Mouse (Mus musculus) CH12.LX (cell line): ENCODE results near the gene Gm527. TPM values are rescaled to one million over a fixed set of nuclear protein-coding genes. Genes with fewer than 3 reads are reported as not detected.

Experiments
- DNase-seq: peaks from one replicate; pipeline ENCODE4 v3.0.0-alpha.2; 2013; ENCODE audit errors: extremely low read depth
- H3K27ac ChIP-seq: 2 replicates; pipeline ENCODE4 v1.5.1; 2012; ENCODE audit warnings: low read depth, mild to moderate bottlenecking, control low read depth, moderate library complexity; ENCODE audit not compliant: insufficient read depth
- H3K27me3 ChIP-seq: replicated peaks from 2 replicates; pipeline ENCODE3; 2012; ENCODE audit warnings: inconsistent platforms
- H3K36me3 ChIP-seq, 2 experiments: replicated peaks in 1 of 2; 2 replicates each; pipeline versions ENCODE3 to v1.6.1; 2012; ENCODE audit warnings: inconsistent platforms in 1 of 2, low read length in 1 of 2, mild to moderate bottlenecking in 1 of 2, mixed read lengths in 1 of 2, moderate library complexity in 1 of 2; ENCODE audit not compliant: control insufficient read depth in 1 of 2, insufficient read depth in 1 of 2
- H3K4me1 ChIP-seq, 2 experiments: 2 replicates each; pipeline ENCODE4 v1.6.1; 2012; ENCODE audit warnings: inconsistent platforms in 1 of 2, moderate library complexity in 1 of 2; ENCODE audit not compliant: insufficient read depth in 2 of 2, control insufficient read depth in 1 of 2
- H3K4me2 ChIP-seq: 2 replicates; pipeline ENCODE4 v1.6.1; 2012; ENCODE audit warnings: low read depth, mild to moderate bottlenecking, control low read depth; ENCODE audit not compliant: poor library complexity, insufficient read depth, severe bottlenecking
- H3K4me3 ChIP-seq, 3 experiments: fragments of 150-350 bp in 1 of 3; sonication (generic) in 1 of 3; replicated peaks in 1 of 3; 2 replicates each; pipeline versions ENCODE3 to v1.5.1; 2011 to 2012; ENCODE audit warnings: low read depth in 2 of 3, low read length in 2 of 3, mild to moderate bottlenecking in 2 of 3, moderate library complexity in 2 of 3, control low read depth in 1 of 3, improper control_type of control experiment in 1 of 3, inconsistent platforms in 1 of 3, mixed read lengths in 1 of 3; ENCODE audit not compliant: poor library complexity in 1 of 3
- H3K79me2 ChIP-seq: replicated peaks from 2 replicates; pipeline ENCODE4 v1.6.1; 2012; ENCODE audit warnings: mild to moderate bottlenecking, moderate library complexity; ENCODE audit not compliant: control insufficient read depth, poor library complexity, insufficient read depth, severe bottlenecking; ENCODE audit errors: extremely low read depth
- H3K9ac ChIP-seq: 2 replicates; pipeline ENCODE4 v1.6.1; 2012; ENCODE audit warnings: low read depth, mild to moderate bottlenecking, control low read depth, moderate library complexity; ENCODE audit not compliant: insufficient read depth
- H3K9me3 ChIP-seq: replicated peaks from 2 replicates; pipeline ENCODE3; 2012; ENCODE audit warnings: low read length, inconsistent platforms, mixed read lengths
- BHLHE40 ChIP-seq: IDR thresholded peaks from 2 replicates; pipeline ENCODE4 v1.6.1; 2011; ENCODE audit warnings: mild to moderate bottlenecking, low read depth, low read length, improper control_type of control experiment
- CHD2 ChIP-seq: IDR thresholded peaks from 2 replicates; pipeline ENCODE4 v1.6.1; 2011; ENCODE audit warnings: low read length, improper control_type of control experiment
- CTCF ChIP-seq, 2 experiments: IDR thresholded peaks in 1 of 2; conservative IDR thresholded peaks in 1 of 2; 2 replicates each; pipeline ENCODE4 v1.5.1; 2011 to 2012; ENCODE audit warnings: low read depth in 2 of 2, low read length in 2 of 2, improper control_type of control experiment in 1 of 2, inconsistent platforms in 1 of 2, mild to moderate bottlenecking in 1 of 2, moderate library complexity in 1 of 2
- E2F4 ChIP-seq: IDR thresholded peaks from 2 replicates; pipeline ENCODE4 v1.6.1; 2011; ENCODE audit warnings: low read depth, low read length, improper control_type of control experiment; ENCODE audit not compliant: insufficient replicate concordance
- ELF1 ChIP-seq: IDR thresholded peaks from 2 replicates; pipeline ENCODE4 v1.6.1; 2014; ENCODE audit warnings: low read depth, mild to moderate bottlenecking, inconsistent platforms, low read length, improper control_type of control experiment
- EP300 ChIP-seq: IDR thresholded peaks from 2 replicates; pipeline ENCODE4 v1.6.1; 2011; ENCODE audit warnings: low read length, improper control_type of control experiment
- HCFC1 ChIP-seq: IDR thresholded peaks from 2 replicates; pipeline ENCODE4 v1.6.1; 2012; ENCODE audit warnings: low read depth, mild to moderate bottlenecking, inconsistent platforms, low read length, improper control_type of control experiment
- IRF4 ChIP-seq: IDR thresholded peaks from 2 replicates; pipeline ENCODE4 v1.6.1; 2014; ENCODE audit warnings: low read depth, mild to moderate bottlenecking, inconsistent platforms, low read length, improper control_type of control experiment
- JUN ChIP-seq: IDR thresholded peaks from 2 replicates; pipeline ENCODE4 v1.6.1; 2011; ENCODE audit warnings: low read depth, mild to moderate bottlenecking, low read length, improper control_type of control experiment, moderate library complexity; ENCODE audit not compliant: insufficient read depth
- JUND ChIP-seq: conservative IDR thresholded peaks from 2 replicates; pipeline ENCODE4 v1.6.1; 2011; ENCODE audit warnings: low read depth, low read length, improper control_type of control experiment
- KAT2A ChIP-seq: IDR thresholded peaks from 2 replicates; pipeline ENCODE4 v1.6.1; 2012; ENCODE audit warnings: low read length, improper control_type of control experiment, inconsistent platforms; ENCODE audit not compliant: insufficient replicate concordance
- MAFK ChIP-seq: IDR thresholded peaks from 2 replicates; pipeline ENCODE4 v1.6.1; 2011; ENCODE audit warnings: low read length, improper control_type of control experiment; ENCODE audit not compliant: insufficient replicate concordance
- MAX ChIP-seq: IDR thresholded peaks from 2 replicates; pipeline ENCODE4 v1.6.1; 2011; ENCODE audit warnings: low read length, improper control_type of control experiment
- MXI1 ChIP-seq: IDR thresholded peaks from 2 replicates; pipeline ENCODE4 v1.6.1; 2011; ENCODE audit warnings: mild to moderate bottlenecking, low read depth, low read length, improper control_type of control experiment
- MYC ChIP-seq: IDR thresholded peaks from 2 replicates; pipeline ENCODE4 v1.6.1; 2011; ENCODE audit warnings: low read depth, mild to moderate bottlenecking, improper control_type of control experiment, low read length
- NELFE ChIP-seq: IDR thresholded peaks from 2 replicates; pipeline ENCODE4 v1.6.1; 2011; ENCODE audit warnings: low read depth, low read length, improper control_type of control experiment
- NRF1 ChIP-seq: IDR thresholded peaks from 2 replicates; pipeline ENCODE4 v1.6.1; 2014; ENCODE audit warnings: low read depth, mild to moderate bottlenecking, inconsistent platforms, low read length, improper control_type of control experiment, moderate library complexity
- POLR2A ChIP-seq: IDR thresholded peaks from 2 replicates; pipeline ENCODE4 v1.6.1; 2011; ENCODE audit warnings: low read depth, mild to moderate bottlenecking, improper control_type of control experiment, low read length
- RAD21 ChIP-seq: IDR thresholded peaks from 2 replicates; pipeline ENCODE4 v1.6.1; 2011; ENCODE audit warnings: low read depth, mild to moderate bottlenecking, low read length, improper control_type of control experiment, moderate library complexity
- RCOR1 ChIP-seq: conservative IDR thresholded peaks from 2 replicates; pipeline ENCODE4 v1.6.1; 2012; ENCODE audit warnings: low read depth, mild to moderate bottlenecking, inconsistent platforms, low read length, improper control_type of control experiment
- SIN3A ChIP-seq: IDR thresholded peaks from 2 replicates; pipeline ENCODE4 v1.6.1; 2012; ENCODE audit warnings: low read length, improper control_type of control experiment, inconsistent platforms
- TCF12 ChIP-seq: IDR thresholded peaks from 2 replicates; pipeline ENCODE4 v1.6.1; 2014; ENCODE audit warnings: low read depth, mild to moderate bottlenecking, inconsistent platforms, low read length, improper control_type of control experiment
- UBTF ChIP-seq: IDR thresholded peaks from 2 replicates; pipeline ENCODE4 v1.6.1; 2012; ENCODE audit warnings: low read depth, mild to moderate bottlenecking, inconsistent platforms, low read length, improper control_type of control experiment, moderate library complexity
- USF2 ChIP-seq: conservative IDR thresholded peaks from 2 replicates; pipeline ENCODE4 v1.6.1; 2011; ENCODE audit warnings: low read depth, low read length, improper control_type of control experiment
- ZKSCAN1 ChIP-seq: IDR thresholded peaks from 2 replicates; pipeline ENCODE4 v1.6.1; 2012; ENCODE audit warnings: low read depth, inconsistent platforms, low read length, improper control_type of control experiment, borderline replicate concordance
- ZNF384 ChIP-seq: IDR thresholded peaks from 2 replicates; pipeline ENCODE4 v1.6.1; 2012; ENCODE audit warnings: low read depth, low read length, improper control_type of control experiment, inconsistent platforms
- dilution Hi-C: fragments of 300-500 bp; cut with MboI; formaldehyde crosslinking; loops from 2 replicates; pipeline ENCODE4 v1.14.3; 2020; ENCODE audit warnings: low sequenced_read_pairs; ENCODE audit not compliant: extremely low pct_unique_long_range_greater_than_20kb, extremely low pct_ligation_motif_present
- in situ Hi-C: fragments of 300-500 bp; cut with MboI; formaldehyde crosslinking; loops from 3 replicates; pipeline ENCODE4 v1.14.3; 2019; ENCODE audit warnings: low sequenced_read_pairs, low pct_ligation_motif_present, low pct_unique_long_range_greater_than_20kb, mixed read lengths
- polyA plus RNA-seq: library from polyadenylated mRNA; unstranded; fragments of >175 nt; gene quantifications from 2 replicates; pipeline ENCODE4 v1.2.1, GENCODE M21; 2012; ENCODE audit warnings: low read depth; ENCODE audit not compliant: insufficient read length
- total RNA-seq, 2 experiments: library from RNA; depleted of rRNA; stranded (reverse); fragments of 300-350 nt in 1 of 2; fragments of >200 nt in 1 of 2; gene quantifications; 2 replicates each; pipeline ENCODE4 v1.2.3; 2012 to 2014

Gm527 gene
- total RNA-seq (2012; rRNA removed) = 0.42 and 0.93 TPM in 2 replicates
- 2.0 and 2.6 TPM in 2 replicates for total RNA-seq (2014; rRNA removed)
- polyA plus RNA-seq = 1.7 and 2.0 TPM in 2 replicates

- no peak within 1 kb of the TSS for H3K27ac ChIP-seq
- H3K9me3 ChIP-seq = no peaks in the 10 kb centered on the region
- H3K4me3 ChIP-seq = peak within 1 kb of the TSS; percentile 52 to 91 (median 64)
- no peak for TF ChIP-seq E2F4
- TF ChIP-seq ZNF384 = no peak
- no peak for TF ChIP-seq NELFE
- TF ChIP-seq SIN3A = peak; percentile 81
- peak; percentile 74; the same call in 1 of the 2 replicates for TF ChIP-seq MAX
- no peak for TF ChIP-seq JUND
- no peak for TF ChIP-seq POLR2A
- 0 out of 2 replicates have a peak, but pooled peaks have one; percentile 47 for TF ChIP-seq CHD2
- peak; percentile 27 for TF ChIP-seq MXI1
- no peak for TF ChIP-seq ZKSCAN1
- peak; percentile 7; the same call in 1 of the 2 replicates for TF ChIP-seq IRF4
- peak; percentile 91 for TF ChIP-seq NRF1
- TF ChIP-seq JUN = no peak
- TF ChIP-seq TCF12 = 0 out of 2 replicates have a peak, but pooled peaks have one; percentile 33
- no peak for TF ChIP-seq MAFK
- peak; percentile 12; the same call in 1 of the 2 replicates for TF ChIP-seq HCFC1
- TF ChIP-seq MYC = no peak
- TF ChIP-seq RAD21 = no peak
- no peak for TF ChIP-seq USF2
- no peak for TF ChIP-seq RCOR1
- TF ChIP-seq BHLHE40 = peak; percentile 39; the same call in 1 of the 2 replicates
- no peak for TF ChIP-seq UBTF
- TF ChIP-seq ELF1 = peak; percentile 77
- no peak for TF ChIP-seq EP300
- no peak for TF ChIP-seq CTCF (conservative IDR thresholded peaks at IDR 0.05 in 1 of 2, IDR thresholded peaks at IDR 0.05 in 1 of 2; ENCODE audit: low read depth in 2 of 2, low read length in 2 of 2)
- no peak for TF ChIP-seq KAT2A
- TF ChIP-seq, all 38 proteins: peak for 10
- H3K4me1 ChIP-seq = peaks cover 0 to 9% of the 10 kb centered on the region in 2 experiments; a peak in 2 of 4 replicates
- no peaks in the 10 kb centered on the region for H3K36me3 ChIP-seq
- no peaks in the 10 kb centered on the region for H3K79me2 ChIP-seq
- DNase-seq = peak; percentile 96
- dilution Hi-C loops = no loop called here
- peak within 1 kb of the TSS; percentile 86 for H3K9ac ChIP-seq
- peak within 1 kb of the TSS; percentile 90 for H3K4me2 ChIP-seq
- H3K27me3 ChIP-seq = peaks cover 19% of the 10 kb centered on the region
- in situ Hi-C loops = no loop called here
Observed at GRCm38 (mm10) chr12:64917578-64918471, at the start of gene Gm527. Gene Gm527, plus strand, starts transcription at chr12:64917906.
